Mouse (Mus musculus) cerebellum, adult 11-12 months (tissue): ENCODE measurements around the gene Atg2b.

ENCODE experiments used
- DNase-seq: peaks from one replicate; pipeline ENCODE4 v3.0.0; 2022

Gene Atg2b

DNA sequence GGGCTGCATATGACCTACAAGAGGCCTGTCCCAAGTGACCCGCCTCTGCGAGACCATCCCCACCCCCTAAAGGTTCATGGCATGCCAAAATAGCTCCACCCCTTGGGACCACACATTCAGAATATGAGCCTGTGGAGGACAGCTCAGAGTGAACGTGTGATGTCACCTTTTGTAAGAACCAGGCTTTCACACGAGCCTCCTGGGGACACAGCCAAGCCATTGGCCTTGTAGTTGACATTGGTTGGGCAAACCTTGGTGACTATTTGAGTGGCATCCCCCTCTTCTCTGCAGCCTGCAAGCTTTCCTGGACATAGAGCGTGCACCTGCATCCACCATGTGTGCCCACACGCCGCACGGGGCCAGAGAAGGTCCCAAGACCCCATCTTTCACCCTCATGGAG, 97.5 kb downstream of the Atg2b start:
- no peak for DNase-seq

DNA sequence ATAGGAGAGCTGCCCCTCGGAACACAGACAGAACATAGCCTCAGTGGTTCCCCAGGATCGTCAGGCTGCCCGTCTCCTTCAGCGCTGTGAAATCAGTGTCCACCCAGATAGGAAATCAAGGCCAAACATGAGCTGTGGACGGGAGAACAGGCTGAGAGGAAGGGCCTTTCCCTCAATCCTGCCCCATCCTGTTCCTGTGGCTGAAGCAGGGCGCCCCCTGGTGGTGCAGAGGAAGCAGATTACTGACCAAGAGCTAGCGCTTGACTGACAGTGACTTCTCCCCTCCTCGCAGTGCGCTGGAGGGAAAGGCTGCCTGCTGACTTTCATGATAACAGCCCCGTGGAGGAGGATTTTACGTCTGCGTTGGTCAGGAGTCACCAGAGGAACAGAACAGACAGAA, 100.2 kb downstream of the Atg2b start:
- peak; percentile 41 for DNase-seq

DNA sequence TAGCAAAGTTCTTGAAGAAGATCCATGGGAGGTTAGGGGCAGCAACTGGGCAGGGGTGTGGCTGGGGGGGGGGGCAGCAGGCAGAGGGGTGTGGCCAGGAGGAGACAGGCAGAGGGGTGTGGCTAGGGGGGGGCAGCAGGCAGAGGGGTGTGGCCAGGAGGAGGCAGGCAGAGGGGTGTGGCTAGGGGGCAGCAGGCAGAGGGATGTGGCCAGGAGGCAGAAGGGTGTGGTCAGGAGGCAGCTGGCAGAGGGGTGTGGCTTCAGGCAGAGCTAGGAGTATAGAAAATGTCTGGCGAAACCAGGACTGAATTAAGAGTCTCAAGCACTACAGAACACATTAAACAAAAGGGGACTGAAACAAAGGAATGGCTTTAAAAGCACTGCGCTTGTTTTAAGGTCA, 101.5 kb downstream of the Atg2b start:
- no peak for DNase-seq

DNA sequence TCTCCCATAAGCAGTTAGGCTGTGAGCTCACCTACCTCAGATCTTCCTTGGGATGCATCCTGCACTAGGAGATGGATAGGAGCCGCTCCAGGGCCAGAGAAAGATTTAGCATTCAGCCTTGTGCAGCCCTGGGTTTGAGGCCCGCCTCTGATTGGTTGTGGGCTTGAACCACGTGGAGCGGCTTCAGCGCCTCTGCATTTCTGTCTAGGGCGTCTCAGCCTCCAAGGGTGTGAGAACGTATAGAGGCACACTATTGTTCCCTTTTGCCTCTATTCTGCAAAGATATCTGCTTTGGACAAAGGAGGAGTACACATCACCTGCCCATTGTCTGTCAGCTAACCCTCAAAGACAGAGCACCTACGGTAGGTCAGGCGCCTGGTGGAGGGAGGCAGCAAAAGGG, 102.5 kb downstream of the Atg2b start:
- DNase-seq: no peak

DNA sequence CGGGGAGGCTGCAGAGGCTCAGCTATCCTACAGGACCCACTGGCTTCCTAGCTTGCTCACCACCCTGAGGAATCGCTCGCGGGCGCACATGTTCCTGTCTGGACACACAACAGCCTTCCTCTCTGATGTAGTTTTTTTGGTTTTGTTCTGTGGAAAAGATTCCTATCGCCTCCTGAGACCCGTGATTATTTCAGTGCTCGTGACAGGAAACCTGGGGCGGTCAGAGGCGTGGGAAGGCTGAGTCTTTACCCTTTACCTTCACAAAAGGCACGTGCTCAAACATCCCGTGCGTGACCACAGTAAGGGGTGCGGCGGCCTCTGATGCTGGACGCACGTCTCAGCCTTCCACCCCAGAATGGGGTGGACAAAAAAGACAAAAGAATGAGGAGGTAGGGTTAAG, 104.5 kb downstream of the Atg2b start:
- DNase-seq: no peak

DNA sequence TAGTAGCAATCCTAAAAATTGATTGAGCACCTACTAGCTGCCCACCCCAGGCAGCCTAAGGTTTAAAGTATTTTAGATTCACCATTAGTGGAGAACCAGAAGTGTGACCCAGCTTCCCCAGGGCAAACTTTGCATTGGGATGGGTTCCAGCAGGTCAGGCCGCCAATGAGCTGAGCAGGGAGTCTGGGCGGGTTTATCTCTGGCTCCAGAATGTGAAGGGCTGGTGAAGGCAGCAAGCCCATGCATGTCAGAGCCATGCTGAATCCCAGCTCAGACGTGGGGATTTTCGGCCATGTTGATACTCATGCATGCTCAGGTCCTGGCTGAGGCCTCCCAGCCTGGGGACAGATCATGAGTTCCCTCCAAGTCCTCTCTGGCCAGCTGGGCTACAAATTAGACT, 110.7 kb downstream of the Atg2b start:
- no peak for DNase-seq

DNA sequence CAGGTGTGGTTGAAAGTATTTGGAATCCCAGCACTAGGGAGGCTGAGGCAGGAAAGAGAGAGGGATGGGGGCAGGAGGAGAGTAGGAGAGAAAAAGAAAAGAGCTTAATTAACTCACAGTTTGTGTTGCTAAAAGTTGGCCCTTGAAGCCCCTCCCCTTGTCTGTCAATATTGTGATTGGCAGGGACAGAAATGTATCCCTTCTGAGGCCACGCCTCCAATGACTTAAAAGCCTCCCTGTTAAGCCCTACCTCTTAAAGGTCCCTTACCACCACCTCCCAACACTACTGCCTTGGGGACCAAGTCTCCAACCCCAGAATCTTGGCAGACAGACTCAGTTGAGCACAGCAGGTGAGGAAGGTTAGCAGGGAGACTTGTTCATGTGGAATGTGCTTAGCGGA, 112.4 kb downstream of the Atg2b start:
- no peak for DNase-seq

DNA sequence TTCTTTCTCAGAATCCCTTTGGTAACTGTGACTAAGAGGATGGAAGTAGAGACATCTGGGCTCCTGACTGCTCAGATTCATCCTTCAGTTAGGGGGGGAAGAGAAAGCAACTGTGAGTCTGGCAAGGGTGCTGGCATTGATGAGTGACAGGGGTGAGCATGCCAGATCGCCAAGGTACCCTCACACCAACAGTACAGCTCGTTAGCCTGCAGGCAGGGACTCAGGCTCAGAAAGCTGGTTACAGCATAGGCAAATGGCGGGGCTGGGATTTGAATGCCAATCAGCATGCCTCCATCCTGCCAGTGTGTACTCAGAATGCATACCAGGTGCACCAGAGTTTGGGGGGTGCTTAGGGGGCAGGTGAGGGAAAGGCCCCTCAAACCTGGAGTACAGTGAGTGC, 113.1 kb downstream of the Atg2b start:
- DNase-seq: no peak
